Mouse (Mus musculus) ES-E14 (cell line): ENCODE measurements at regions not wholly inside any gene's neighbourhood (a gene's known extent, or its start where the extent isn't known, plus 50 kb on each side); places are given as distances from the start of the nearest gene placed in this dataset.

Source experiments
- CHD2 ChIP-seq: IDR thresholded peaks from 2 replicates; pipeline ENCODE4 v1.6.1; 2014; ENCODE audit warnings: mild to moderate bottlenecking, low read depth, low read length, inconsistent platforms
- HCFC1 ChIP-seq: IDR thresholded peaks from 2 replicates; pipeline ENCODE4 v1.6.1; 2012; ENCODE audit warnings: low read length, inconsistent platforms, borderline replicate concordance; ENCODE audit not compliant: insufficient read depth
- MAFK ChIP-seq: IDR thresholded peaks from 2 replicates; pipeline ENCODE4 v1.6.1; 2014; ENCODE audit warnings: mild to moderate bottlenecking, low read depth, low read length, inconsistent platforms; ENCODE audit not compliant: insufficient read depth
- ZC3H11A ChIP-seq: IDR thresholded peaks from 2 replicates; pipeline ENCODE4 v1.6.1; 2012; ENCODE audit warnings: low read depth, mild to moderate bottlenecking, inconsistent platforms, low read length, borderline replicate concordance
- ZNF384 ChIP-seq: IDR thresholded peaks from 2 replicates; pipeline ENCODE4 v1.6.1; 2012; ENCODE audit warnings: low read depth, low read length, inconsistent platforms

GRCm38 (mm10) chr16:29761779-29762277 lies 182.7 kb downstream of the Opa1 start:
- no peak for TF ChIP-seq MAFK
- no peak for TF ChIP-seq CHD2
- no peak for TF ChIP-seq HCFC1
- no peak for TF ChIP-seq ZC3H11A
- no peak for TF ChIP-seq ZNF384
